In the genomic region with DNA sequence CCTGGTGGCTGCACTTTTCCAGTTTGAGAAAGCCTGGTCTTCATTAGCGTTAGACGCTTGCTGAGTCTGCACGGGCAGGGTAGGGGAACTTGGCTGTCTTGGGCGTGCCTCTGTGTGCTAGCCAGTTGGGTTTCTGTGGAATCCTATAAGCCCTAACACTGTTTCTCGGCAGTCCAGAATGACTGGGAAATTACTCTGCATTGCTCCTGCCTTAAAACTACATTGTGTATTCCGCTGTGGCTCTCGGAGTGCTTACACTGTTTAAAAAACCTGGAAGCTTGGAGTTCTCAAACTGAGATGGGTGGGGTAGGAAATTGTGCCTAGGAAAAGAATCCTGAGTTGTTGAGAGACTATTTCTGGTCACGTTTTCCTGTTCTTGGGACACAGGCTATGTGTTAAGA, we compare ENCODE assay signal across 9 mouse cellular contexts.
DNase-seq lines count a peak whose midpoint lies in the region; TF ChIP-seq lines count a peak whose summit lies in the region.
"Had no signal": no experiment of that assay in that cellular context is flagged by ENCODE, and none has a peak within 500 bp of the region (broad histone marks: within the 10 kb centered on the region; RNA-seq: fewer than 3 reads in every experiment).

No protein-coding gene starts in this region.

- peak overlapping the region; percentile 66 for H3K27ac ChIP-seq in heart, adult 2 months
- H3K27ac ChIP-seq: forebrain, embryonic 12.5 days had no signal

- H3K9ac ChIP-seq in heart, adult 2 months (ENCODE audit: low read depth, low read length), result peak overlapping the region; percentile 16; the same call in 1 of the 2 replicates
- H3K9ac ChIP-seq: forebrain, embryonic 12.5 days had no signal

- TF ChIP-seq CTCF in heart, adult 2 months (IDR thresholded peaks at IDR 0.05), result no peak

- no peak overlapping the region for H3K4me3 ChIP-seq in heart, adult 2 months
- H3K4me3 ChIP-seq: forebrain, embryonic 12.5 days had no signal

- TF ChIP-seq EP300 in heart, adult 2 months (IDR thresholded peaks at IDR 0.05; ENCODE audit: insufficient read depth, low read depth, low read length), result no peak

- intact Hi-C loops in heart, adult 2 months (cut with DNase I), result loop anchor here (5.0 kb wide), 2 partner anchors 47 to 103 kb away; a partner anchor contains a TSS
- intact Hi-C loops in gastrocnemius, postnatal 36 days (cut with DNase I), result no loop called here

- H3K79me2 ChIP-seq in heart, adult 2 months (replicated peaks; ENCODE audit: control insufficient read depth, insufficient read depth, low read length), result no peaks in the 10 kb centered on the region; the same call in 1 of the 2 replicates

- DNase-seq in urinary bladder, postnatal 14 days (ENCODE audit: low spot score), result peak; percentile 31
- no peak for DNase-seq in urinary bladder, adult 2 months (ENCODE audit: low spot score)
- peak in 1 of 2 experiments; percentile 22 for DNase-seq in heart, adult 2 months
- DNase-seq in liver, result peak; percentile 42
- DNase-seq in layer of hippocampus, adult 9-10 months (ENCODE audit: low spot score), result no peak
- DNase-seq in layer of hippocampus, postnatal 25 days (ENCODE audit: extremely low spot score in 1 of 2, low spot score in 1 of 2), result no peak
- DNase-seq in gastrocnemius, postnatal 36 days, result no peak
- DNase-seq in T-cell, adult 2 months (ENCODE audit: low spot score), result no peak

- H3K27me3 ChIP-seq in heart, adult 2 months (ENCODE audit: control insufficient read depth, insufficient read depth, low read length), result no peaks in the 10 kb centered on the region
- H3K27me3 ChIP-seq: forebrain, embryonic 12.5 days had no signal

- WGBS in heart, adult 2 months, result 41% methylated on average over 8 of the region's 8 CpGs

- H3K4me1 ChIP-seq in heart, adult 2 months (ENCODE audit: control insufficient read depth, insufficient read depth, low read length), result peaks cover 17% of the 10 kb centered on the region

- peaks cover 41% of the 10 kb centered on the region for H3K36me3 ChIP-seq in heart, adult 2 months (ENCODE audit: control insufficient read depth, insufficient read depth, low read length)
- H3K36me3 ChIP-seq: forebrain, embryonic 12.5 days had no signal

- TF ChIP-seq POLR2A in heart, adult 2 months (IDR thresholded peaks at IDR 0.05; ENCODE audit: insufficient read depth, low read depth, low read length), result no peak; the same call in 1 of the 2 replicates

Comparison
In these comparisons a context has a peak if more than half of its experiments do, and no peak if none do; other contexts are left out.
1. DNase-seq: peak in urinary bladder, postnatal 14 days (single experiment) and liver (single experiment); none in urinary bladder, adult 2 months (single experiment), layer of hippocampus, adult 9-10 months (single experiment), layer of hippocampus, postnatal 25 days (0 of 2), gastrocnemius, postnatal 36 days (0 of 2) and T-cell, adult 2 months (single experiment).